Mouse (Mus musculus): ENCODE measurements around the gene Mmel1.

Mmel1 gene

DNA sequence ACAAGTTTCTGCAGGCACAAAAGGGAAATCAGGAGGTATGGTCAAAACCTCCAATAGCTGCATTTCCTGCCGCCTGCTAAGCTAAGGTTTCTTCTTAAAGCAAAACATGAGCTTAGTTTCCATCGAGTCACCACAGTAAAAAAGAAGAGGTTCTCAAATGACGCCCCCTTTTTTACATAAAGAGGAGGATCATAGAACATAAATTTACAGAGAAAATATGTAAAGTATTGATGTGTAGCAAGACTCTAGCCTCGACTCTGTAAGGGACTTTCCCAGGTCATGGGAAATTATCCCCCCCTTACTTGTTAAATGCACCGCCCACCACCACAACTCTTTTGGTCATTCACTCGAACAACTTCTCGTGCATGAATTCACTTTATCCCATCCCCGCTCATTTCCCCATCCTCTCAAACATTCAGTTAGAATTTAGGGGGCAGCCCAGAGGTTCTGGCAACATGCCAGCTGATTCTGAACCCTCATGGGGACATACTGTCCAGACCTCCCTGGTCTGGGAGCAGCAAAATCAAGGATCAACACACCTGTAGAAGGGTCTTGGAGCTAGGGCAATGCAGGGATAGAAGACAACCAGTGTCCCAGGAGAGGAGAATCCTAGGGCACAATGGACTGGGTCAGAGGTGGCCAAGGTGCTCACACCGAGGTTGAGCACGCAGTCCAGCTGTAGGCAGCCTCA, 73.4 kb downstream of the Mmel1 start:
- no peak for DNase-seq

GRCm38 (mm10) chr4:154943323-154944039, 74.1 kb downstream of the Mmel1 start:
- no peak for DNase-seq

GRCm38 (mm10) chr4:154944121-154944590, 74.8 kb downstream of the Mmel1 start:
- DNase-seq: peak; percentile 79

Measured in kidney, adult 11 months (tissue).